Mouse (Mus musculus): ENCODE data around the gene Hjurp.

GRCm38 (mm10) chr1:88286136-88286845 lies 8.9 kb upstream of the Hjurp start:
- TF ChIP-seq CTCF (IDR thresholded peaks at IDR 0.05; ENCODE audit: control insufficient read depth, insufficient read depth, insufficient replicate concordance, low read depth, low read length): no peak
- TF ChIP-seq POLR2A (IDR thresholded peaks at IDR 0.05; ENCODE audit: control insufficient read depth, low read depth, low read length): no peak
